Mouse (Mus musculus) liver, postnatal 0 days (tissue): Measurements from ENCODE around the gene Gm6034. TPM values are rescaled to one million over a fixed set of nuclear protein-coding genes. Genes with fewer than 3 reads are reported as not detected.
"Not testable (repeated sequence)": the region's sequence is repeated elsewhere in the genome, so short reads cannot be mapped to it uniquely, and the experiment has no call there.

ENCODE experiments used
- ATAC-seq: fragments of 200-750 bp; cut with Nextera tagmentation; 2 replicates; pipeline ENCODE4 v1.8.0; 2017; ENCODE audit warnings: mild to moderate bottlenecking, moderate library complexity
- DNase-seq: peaks from one replicate; pipeline ENCODE4 v3.0.0-alpha.2; 2016
- H3K27ac ChIP-seq: fragments of 300-500 bp; sonication (generic); 2 replicates; pipeline ENCODE4 v1.5.1; 2014; ENCODE audit warnings: antibody characterized with exemption, moderate library complexity, mild to moderate bottlenecking, low read depth
- H3K27me3 ChIP-seq: fragments of 300-500 bp; sonication (generic); 2 replicates; pipeline ENCODE4 v1.6.1; 2014; ENCODE audit warnings: low read length, control low read depth, mixed read lengths; ENCODE audit not compliant: insufficient read depth
- H3K36me3 ChIP-seq: fragments of 300-500 bp; sonication (generic); replicated peaks from 2 replicates; pipeline ENCODE4 v1.6.1; 2014; ENCODE audit warnings: mild to moderate bottlenecking, control low read depth, low read length, moderate library complexity, mixed read lengths; ENCODE audit not compliant: insufficient read depth
- H3K4me1 ChIP-seq: fragments of 300-500 bp; sonication (generic); 2 replicates; pipeline ENCODE4 v1.6.1; 2014; ENCODE audit warnings: antibody characterized with exemption, mild to moderate bottlenecking, control low read depth; ENCODE audit not compliant: insufficient read depth
- H3K4me2 ChIP-seq: fragments of 300-500 bp; sonication (generic); 2 replicates; pipeline ENCODE4 v1.6.1; 2014; ENCODE audit warnings: low read depth, mild to moderate bottlenecking, low read length, moderate library complexity, mixed read lengths
- H3K4me3 ChIP-seq: fragments of 300-500 bp; sonication (generic); 2 replicates; pipeline ENCODE4 v1.5.1; 2014; ENCODE audit warnings: low read depth, low read length
- H3K9ac ChIP-seq: fragments of 300-500 bp; sonication (generic); replicated peaks from 2 replicates; pipeline ENCODE4 v1.6.1; 2014; ENCODE audit warnings: mild to moderate bottlenecking, moderate library complexity
- H3K9me3 ChIP-seq: fragments of 300-500 bp; sonication (generic); 2 replicates; pipeline ENCODE4 v1.6.1; 2016; ENCODE audit warnings: mild to moderate bottlenecking, control low read depth, low read length, mixed read lengths
- CTCF ChIP-seq: sonication (generic); IDR thresholded peaks from 2 replicates; pipeline ENCODE4 v1.5.1; 2016; ENCODE audit warnings: antibody characterized with exemption, low read depth
- EP300 ChIP-seq: IDR thresholded peaks from 2 replicates; pipeline ENCODE4 v1.6.1; 2016; ENCODE audit warnings: antibody characterized with exemption, low read depth, mild to moderate bottlenecking
- WGBS: fragments of 180-500 bp; shearing (Covaris S2); extraction: QIAGEN DNeasy Blood & Tissue Kit; methylation state at CpG from one replicate; pipeline ENCODE4 v1.1.7; 2014; ENCODE audit not compliant: insufficient replicate concordance; 5-methylcytosine and 5-hydroxymethylcytosine counted together
- polyA plus RNA-seq: library from polyadenylated mRNA; unstranded; fragments of >200 nt; fragmentation: Nextera tagmentation; extraction: Ambion mirVana; gene quantifications from 2 replicates; pipeline ENCODE4 v1.2.1, GENCODE M21; 2015

Gene Gm6034
- polyA plus RNA-seq, 1 experiment from 2014 or later: not detected

GRCm38 (mm10) chr17:36028879-36029619 lies 13.7 kb upstream of the Gm6034 start:
- TF ChIP-seq CTCF: no peak
- no peak for TF ChIP-seq EP300
- Histone ChIP-seq H3K36me3 (no peaks in the 10 kb centered on the region), H3K27ac (no peak overlapping the region), H3K27me3 (no peaks in the 10 kb centered on the region), H3K9me3 (no peaks in the 10 kb centered on the region), H3K4me2 (no peak overlapping the region), H3K4me3 (no peak overlapping the region), H3K9ac (no peak overlapping the region), H3K4me1 (peaks cover 27% of the 10 kb centered on the region)
- ATAC-seq: no peak
- WGBS: 89% methylated on average over 7 of the region's 7 CpGs
- no peak for DNase-seq

- ATAC-seq: peak; percentile 26
- TF ChIP-seq EP300: peak; percentile 72
- H3K27me3 ChIP-seq, H3K9me3 ChIP-seq, H3K4me3 ChIP-seq, H3K9ac ChIP-seq, H3K36me3 ChIP-seq: not testable (repeated sequence)
- H3K4me1 ChIP-seq: peaks cover 18% of the 10 kb centered on the region
- peak; percentile 37 for DNase-seq
- 67% methylated on average over 1 of the region's 4 CpGs for WGBS
- H3K4me2 ChIP-seq: 0 out of 2 replicates have a peak overlapping the region, but pooled peaks have one; percentile 26
- 0 out of 2 replicates have a peak overlapping the region, but pooled peaks have one; percentile 29 for H3K27ac ChIP-seq
These were observed 12.6 kb upstream of the Gm6034 start for GRCm38 (mm10) chr17:36030046-36030702.

GRCm38 (mm10) chr17:36030703-36031582 lies 11.8 kb upstream of the Gm6034 start:
- peak overlapping the region; percentile 76 for H3K4me3 ChIP-seq
- H3K4me1 ChIP-seq: peaks cover 16% of the 10 kb centered on the region
- H3K4me2 ChIP-seq: peak overlapping the region; percentile 84
- peak overlapping the region; percentile 86 for H3K9ac ChIP-seq
- H3K9me3 ChIP-seq, H3K36me3 ChIP-seq, ATAC-seq, H3K27me3 ChIP-seq, DNase-seq: not testable (repeated sequence)
- peak overlapping the region; percentile 84 for H3K27ac ChIP-seq
- whole genome bisulfite sequencing: 69% methylated on average over 8 of the region's 8 CpGs

GRCm38 (mm10) chr17:36031583-36032331 lies 11.0 kb upstream of the Gm6034 start:
- H3K36me3 ChIP-seq, H3K27me3 ChIP-seq, H3K9me3 ChIP-seq: not testable (repeated sequence)
- 2% methylated on average over 40 of the region's 40 CpGs for WGBS
- peaks cover 16% of the 10 kb centered on the region for H3K4me1 ChIP-seq
- peak overlapping the region; percentile 84 for H3K27ac ChIP-seq
- peak overlapping the region; percentile 76 for H3K4me3 ChIP-seq
- peak; percentile 67 for TF ChIP-seq CTCF
- DNase-seq (peak; percentile 49), ATAC-seq (peak; percentile 38)
- peak overlapping the region; percentile 86 for H3K9ac ChIP-seq
- H3K4me2 ChIP-seq: peak overlapping the region; percentile 84

GRCm38 (mm10) chr17:36032351-36032875 lies 10.3 kb upstream of the Gm6034 start, which contains the start of gene H2-T23:
Gene H2-T23, minus strand, starts transcription at chr17:36032855.
- peak within 1 kb of the TSS; percentile 76 for H3K4me3 ChIP-seq
- H3K9me3 ChIP-seq, H3K27me3 ChIP-seq, H3K36me3 ChIP-seq: not testable (repeated sequence)
- H3K27ac ChIP-seq: peak within 1 kb of the TSS; percentile 84
- H3K4me1 ChIP-seq: peaks cover 16% of the 10 kb centered on the region
- ATAC-seq (peak; percentile 53), DNase-seq (peak; percentile 76)
- H3K4me2 ChIP-seq: peak within 1 kb of the TSS; percentile 84
- H3K9ac ChIP-seq: peak within 1 kb of the TSS; percentile 86
- under 1% methylated on average over 24 of the region's 25 CpGs for WGBS

- H3K9me3 ChIP-seq, H3K4me3 ChIP-seq, DNase-seq, H3K36me3 ChIP-seq, H3K27me3 ChIP-seq, H3K9ac ChIP-seq: not testable (repeated sequence)
- Histone ChIP-seq H3K4me2 (0 out of 2 replicates have a peak overlapping the region, but pooled peaks have one; percentile 18), H3K4me1 (peaks cover 16% of the 10 kb centered on the region), H3K27ac (peak overlapping the region; percentile 78)
- ATAC-seq: peak; percentile 46
- 60% methylated on average over 3 of the region's 3 CpGs for WGBS
These were observed 8.2 kb upstream of the Gm6034 start for GRCm38 (mm10) chr17:36034524-36034923.
